Mouse (Mus musculus) T-helper 2 cell (primary cell): ENCODE data around the gene Pip4k2a.

Experiments
- in situ Hi-C: fragments of 300-600 bp; cut with MboI, MseI; formaldehyde crosslinking; loops from one replicate; pipeline ENCODE4 v1.15.1; 2025; ENCODE audit warnings: high pct_unique_total_duplicates

Gene Pip4k2a

GRCm38 (mm10) chr2:18979675-18980074 lies 18.3 kb downstream of the Pip4k2a start:
- in situ Hi-C loops = loop anchor here (10.0 kb wide), 1 partner anchor 545 kb away; no protein-coding TSS in a partner anchor

GRCm38 (mm10) chr2:18979046-18979445 lies 18.9 kb downstream of the Pip4k2a start:
- in situ Hi-C loops = loop anchor here (10.0 kb wide), 1 partner anchor 546 kb away; no protein-coding TSS in a partner anchor

- in situ Hi-C loops = loop anchor here (10.0 kb wide), 1 partner anchor 547 kb away; no protein-coding TSS in a partner anchor
Observed at GRCm38 (mm10) chr2:18977201-18977805, 20.6 kb downstream of the Pip4k2a start.

GRCm38 (mm10) chr2:18976175-18976574 lies 21.8 kb downstream of the Pip4k2a start:
- in situ Hi-C loops = loop anchor here (10.0 kb wide), 1 partner anchor 549 kb away; no protein-coding TSS in a partner anchor

- in situ Hi-C loops = loop anchor here (10.0 kb wide), 1 partner anchor 550 kb away; no protein-coding TSS in a partner anchor
Observed at GRCm38 (mm10) chr2:18974882-18975645, 22.9 kb downstream of the Pip4k2a start.

- in situ Hi-C loops = loop anchor here (10.0 kb wide), 1 partner anchor 553 kb away; no protein-coding TSS in a partner anchor
Observed at GRCm38 (mm10) chr2:18971564-18971963, 26.4 kb downstream of the Pip4k2a start.

- in situ Hi-C loops = loop anchor here (10.0 kb wide), 1 partner anchor 554 kb away; no protein-coding TSS in a partner anchor
Observed at GRCm38 (mm10) chr2:18970461-18970860, 27.5 kb downstream of the Pip4k2a start.

- in situ Hi-C loops = no loop called here
Observed at GRCm38 (mm10) chr2:18969066-18969681, 28.8 kb downstream of the Pip4k2a start.

GRCm38 (mm10) chr2:18967451-18968063 lies 30.4 kb downstream of the Pip4k2a start:
- in situ Hi-C loops = no loop called here

GRCm38 (mm10) chr2:18966566-18966965 lies 31.4 kb downstream of the Pip4k2a start:
- in situ Hi-C loops = no loop called here

- in situ Hi-C loops = no loop called here
Observed at GRCm38 (mm10) chr2:18965950-18966349, 32.0 kb downstream of the Pip4k2a start.

GRCm38 (mm10) chr2:18965108-18965507 lies 32.8 kb downstream of the Pip4k2a start:
- in situ Hi-C loops = no loop called here

GRCm38 (mm10) chr2:18963286-18964040 lies 34.5 kb downstream of the Pip4k2a start:
- in situ Hi-C loops = no loop called here

- in situ Hi-C loops = no loop called here
Observed at GRCm38 (mm10) chr2:18962502-18962901, 35.4 kb downstream of the Pip4k2a start.

GRCm38 (mm10) chr2:18960376-18960973 lies 37.5 kb downstream of the Pip4k2a start:
- in situ Hi-C loops = no loop called here

- in situ Hi-C loops = loop anchor here (5.0 to 10.0 kb wide), 2 partner anchors 42 to 375 kb away; no protein-coding TSS in a partner anchor
Observed at GRCm38 (mm10) chr2:18959558-18959957, 38.4 kb downstream of the Pip4k2a start.

- in situ Hi-C loops = loop anchor here (5.0 to 10.0 kb wide), 2 partner anchors 42 to 374 kb away; no protein-coding TSS in a partner anchor
Observed at GRCm38 (mm10) chr2:18959008-18959407, 38.9 kb downstream of the Pip4k2a start.

- in situ Hi-C loops = loop anchor here (5.0 to 10.0 kb wide), 2 partner anchors 41 to 374 kb away; no protein-coding TSS in a partner anchor
Observed at GRCm38 (mm10) chr2:18958501-18958900, 39.4 kb downstream of the Pip4k2a start.

- in situ Hi-C loops = loop anchor here (5.0 to 10.0 kb wide), 2 partner anchors 41 to 373 kb away; no protein-coding TSS in a partner anchor
Observed at GRCm38 (mm10) chr2:18958044-18958443, 39.9 kb downstream of the Pip4k2a start.

- in situ Hi-C loops = loop anchor here (5.0 to 10.0 kb wide), 2 partner anchors 40 to 373 kb away; no protein-coding TSS in a partner anchor
Observed at GRCm38 (mm10) chr2:18957459-18957858, 40.5 kb downstream of the Pip4k2a start.
